Mouse (Mus musculus): Measurements from ENCODE around the gene Magix. TPM values are rescaled to one million over a fixed set of nuclear protein-coding genes. Genes with fewer than 3 reads are reported as not detected.
"Not testable (repeated sequence)": the region's sequence is repeated elsewhere in the genome, so short reads cannot be mapped to it uniquely, and the experiment has no call there.

Magix gene
- under 1 TPM; 0.46 to 0.64 TPM for total RNA-seq (2021)
- long read RNA-seq, experiment 1, partial matches to known transcripts: 0 of 1 reads
- long read RNA-seq, experiment 1, other reads (novel, unspliced or antisense): 0 of 1 reads
- long read RNA-seq, experiment 2, partial matches to known transcripts: 0 of 2 reads
- long read RNA-seq, experiment 2, other reads (novel, unspliced or antisense): 0 of 2 reads

- DNase-seq (ENCODE audit: low spot score in 2 of 2): no peak
Measured at GRCm38 (mm10) chrX:7680864-7681263, at the start of gene Magix. Gene Magix (minus strand): TSS chrX:7681251.

GRCm38 (mm10) chrX:7728922-7729265 lies 47.8 kb upstream of the Magix start:
- DNase-seq (ENCODE audit: low spot score in 2 of 2): no peak

GRCm38 (mm10) chrX:7728215-7728921 lies 47.3 kb upstream of the Magix start, which contains the start of gene Praf2:
Gene Praf2 (plus strand): TSS chrX:7728439.
- DNase-seq (ENCODE audit: low spot score in 2 of 2): peak; percentile 51 to 58

GRCm38 (mm10) chrX:7727176-7727575 lies 46.1 kb upstream of the Magix start:
- DNase-seq (ENCODE audit: low spot score in 2 of 2): no peak

- DNase-seq (ENCODE audit: low spot score in 2 of 2): no peak
Measured at GRCm38 (mm10) chrX:7725841-7726240, 44.8 kb upstream of the Magix start.

DNA sequence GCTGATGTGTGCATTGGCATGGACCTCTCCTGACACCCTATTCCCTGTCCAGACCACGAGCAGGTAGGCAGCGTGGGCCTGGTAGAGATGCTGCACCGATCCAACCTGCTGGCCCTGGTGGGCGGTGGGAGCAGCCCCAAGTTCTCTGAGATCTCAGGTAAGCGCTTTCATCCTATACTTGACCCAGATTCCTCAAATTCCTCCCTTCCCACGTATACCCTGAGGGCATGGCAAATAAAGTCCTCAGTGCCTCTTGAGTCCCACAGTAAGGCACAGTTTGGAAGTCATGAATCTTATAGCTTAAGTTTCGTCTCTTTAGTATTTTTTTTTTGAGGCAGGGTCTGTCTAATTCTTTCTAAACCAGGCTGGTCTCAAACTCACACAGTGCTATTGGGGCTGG lies 43.1 kb upstream of the Magix start:
- DNase-seq (ENCODE audit: low spot score in 2 of 2): no peak

DNA sequence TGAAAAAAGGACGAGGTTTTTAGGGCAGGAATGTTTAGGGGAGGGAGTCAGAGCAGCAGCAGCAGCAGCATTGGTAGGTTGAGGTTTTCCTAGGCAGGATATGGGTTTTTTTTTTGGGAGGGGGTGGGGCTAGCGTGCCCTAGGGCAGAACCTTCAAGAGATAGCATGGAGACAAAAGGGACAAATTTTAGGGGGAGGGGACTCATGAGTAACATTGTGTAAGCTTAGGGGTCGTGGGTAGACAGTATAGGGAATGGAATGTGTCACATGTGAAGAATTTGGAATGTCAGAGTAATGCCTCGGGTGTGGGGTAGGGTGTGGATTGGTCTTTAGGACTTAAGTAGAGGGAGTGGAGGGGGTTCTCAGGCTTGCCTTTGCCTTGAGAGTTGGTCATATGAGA lies 41.6 kb upstream of the Magix start:
- DNase-seq (ENCODE audit: low spot score in 2 of 2): no peak

- peak in 1 of 2 experiments; percentile 40 for DNase-seq (ENCODE audit: low spot score in 2 of 2)
Measured at GRCm38 (mm10) chrX:7722282-7722611, 41.2 kb upstream of the Magix start.

GRCm38 (mm10) chrX:7721514-7722281 lies 40.6 kb upstream of the Magix start, which contains the start of gene Gm45208:
Gene Gm45208 (plus strand): TSS chrX:7722245.
- peak in 1 of 2 experiments; percentile 52 for DNase-seq (ENCODE audit: low spot score in 2 of 2)

GRCm38 (mm10) chrX:7716058-7716457 lies 35.0 kb upstream of the Magix start:
- DNase-seq (ENCODE audit: low spot score in 2 of 2): not testable (repeated sequence)

DNA sequence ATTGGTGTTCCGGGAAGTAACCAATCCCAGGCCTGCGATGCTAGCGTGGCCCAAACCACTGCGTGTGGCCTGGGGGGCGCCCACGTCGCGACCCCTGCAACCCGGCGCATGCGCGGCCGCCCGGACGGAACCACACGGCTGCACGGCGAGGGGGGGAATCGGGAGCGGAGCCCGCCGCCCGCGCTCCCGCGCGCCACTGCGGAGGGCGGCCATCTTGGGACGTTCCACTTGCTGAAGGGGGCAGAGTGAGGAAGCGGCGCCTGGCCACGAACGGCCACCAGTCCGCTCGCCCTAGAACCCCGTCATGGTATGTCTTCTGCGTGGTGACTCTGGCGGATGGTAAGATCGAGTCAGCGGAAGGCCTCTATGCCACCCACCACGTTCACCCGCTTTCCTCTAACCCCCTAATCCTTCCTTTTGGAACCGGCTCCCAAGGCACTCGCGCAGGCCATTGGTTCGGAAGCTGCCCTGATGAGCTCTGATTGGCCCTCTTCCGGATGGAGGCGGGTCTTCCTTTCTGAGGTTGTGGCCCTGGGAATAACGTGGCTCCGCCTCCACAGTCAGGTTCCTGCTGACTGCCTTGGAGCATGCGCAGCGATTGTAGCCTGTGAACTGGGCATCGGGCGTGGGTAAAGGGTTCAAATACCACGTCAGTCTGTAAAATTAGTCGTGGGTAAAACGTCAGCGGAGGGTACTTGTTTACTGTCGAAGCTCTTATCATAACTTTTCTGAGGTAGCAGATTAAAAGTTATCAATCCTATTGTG lies 33.3 kb upstream of the Magix start, which contains the start of gene Wdr45:
TSS of gene Wdr45 (plus strand) at position 199 of the 765 bp plus-strand sequence.
- peak; percentile 63 to 76 for DNase-seq (ENCODE audit: low spot score in 2 of 2)

GRCm38 (mm10) chrX:7713764-7714134 lies 32.7 kb upstream of the Magix start:
- not testable (repeated sequence) for DNase-seq (ENCODE audit: low spot score in 2 of 2)

- DNase-seq (ENCODE audit: low spot score in 2 of 2): peak; percentile 47 to 55
Measured at GRCm38 (mm10) chrX:7696954-7697381, 15.9 kb upstream of the Magix start, which contains the start of gene Gpkow. Gene Gpkow (plus strand): TSS chrX:7697131.

- no peak for DNase-seq (ENCODE audit: low spot score in 2 of 2)
Measured at GRCm38 (mm10) chrX:7696520-7696919, 15.5 kb upstream of the Magix start.

DNA sequence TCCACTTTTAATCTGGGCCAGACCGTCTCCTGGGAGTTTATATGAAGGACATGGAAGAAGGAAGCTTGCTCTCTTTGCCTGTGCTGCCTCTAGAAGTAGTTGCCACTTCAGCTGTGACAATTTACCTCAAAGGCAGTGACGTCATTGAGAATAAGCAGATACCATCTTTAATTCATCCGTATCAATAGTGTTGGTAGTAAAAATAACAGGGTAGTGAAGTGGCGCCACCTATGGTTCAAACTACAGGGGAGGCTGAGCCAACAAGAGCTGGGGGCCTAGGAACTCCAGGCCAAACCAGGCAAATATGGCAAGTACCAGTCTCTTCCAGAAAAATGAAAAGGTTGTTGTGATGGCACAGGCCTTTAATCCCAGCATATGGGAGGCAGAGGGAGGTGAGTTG lies 11.8 kb upstream of the Magix start:
- no peak for DNase-seq (ENCODE audit: low spot score in 2 of 2)

- no peak for DNase-seq (ENCODE audit: low spot score in 2 of 2)
Measured at GRCm38 (mm10) chrX:7690486-7690885, 9.4 kb upstream of the Magix start.

DNA sequence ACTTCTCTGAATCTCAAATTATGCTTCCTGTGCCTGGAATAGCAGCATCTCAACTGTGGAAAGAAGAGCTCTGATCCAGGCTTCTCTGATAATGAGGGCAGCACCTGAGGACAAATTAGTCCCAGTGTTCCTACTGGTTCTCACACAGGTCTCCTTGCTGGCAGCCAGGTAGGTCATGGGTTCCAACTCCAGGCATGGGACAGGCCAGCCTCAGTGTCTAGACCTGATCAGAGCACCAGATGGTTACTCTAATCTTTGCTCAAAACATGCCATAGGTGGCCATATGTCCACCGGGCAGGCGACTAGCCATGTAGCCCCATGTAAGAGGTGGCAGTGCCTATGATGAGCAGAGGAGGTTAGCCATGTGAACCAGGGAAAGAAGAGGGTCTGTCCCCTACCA lies 7.3 kb upstream of the Magix start:
- DNase-seq (ENCODE audit: low spot score in 2 of 2): no peak

- DNase-seq (ENCODE audit: low spot score in 2 of 2): no peak
Measured at GRCm38 (mm10) chrX:7680057-7680412, 1.0 kb downstream of the Magix start.

- peak; percentile 86 for DNase-seq (ENCODE audit: low spot score in 2 of 2)
Measured at GRCm38 (mm10) chrX:7679405-7680056, 1.5 kb downstream of the Magix start.

DNA sequence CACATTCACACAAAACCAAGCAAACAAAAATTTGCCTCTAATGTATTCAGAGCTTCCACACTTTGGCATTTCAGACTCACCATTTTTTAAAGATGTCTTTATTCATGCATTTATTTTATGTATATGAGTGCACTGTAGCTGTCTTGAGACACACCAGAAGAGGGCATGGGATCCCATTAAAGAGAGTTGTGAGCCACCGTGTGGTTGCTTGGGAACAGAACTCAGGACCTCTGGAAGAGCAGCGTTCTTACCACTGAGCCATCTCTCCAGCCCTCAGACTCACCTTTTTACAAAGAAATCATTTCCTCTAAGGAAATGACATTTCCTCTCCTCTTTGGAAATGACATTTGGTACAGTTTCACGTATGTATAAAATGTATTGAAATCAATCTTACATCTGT lies 2.1 kb downstream of the Magix start:
- DNase-seq (ENCODE audit: low spot score in 2 of 2): no peak

GRCm38 (mm10) chrX:7675001-7675380 lies 6.1 kb downstream of the Magix start:
- DNase-seq (ENCODE audit: low spot score in 2 of 2): no peak

All from adrenal gland, adult 18-20 months (tissue).